In genomic region chr11:104550406-104550974, GRCm38 (mm10) we compare ENCODE assay signal across 8 mouse cellular contexts. TPM values are rescaled to one million over a fixed set of nuclear protein-coding genes. Genes with fewer than 3 reads are reported as not detected.
DNase-seq lines count a peak whose midpoint lies in the region; ATAC-seq and TF ChIP-seq lines count a peak whose summit lies in the region.

Cdc27 (minus strand) TSS chr11:104550620.
Myl4 (plus strand) TSS chr11:104550663.

- H3K27me3 ChIP-seq in embryonic facial prominence, embryonic 15.5 days, result no peaks in the 10 kb centered on the region
- no peaks in the 10 kb centered on the region for H3K27me3 ChIP-seq in limb, embryonic 14.5 days (ENCODE audit: control insufficient read depth, insufficient read depth, low read length)
- no peaks in the 10 kb centered on the region for H3K27me3 ChIP-seq in midbrain, postnatal 0 days (ENCODE audit: insufficient read depth, low read length)

- under 1% methylated on average over 35 of the region's 35 CpGs for WGBS in bone marrow, adult 2 months
- WGBS in embryonic facial prominence, embryonic 15.5 days, result under 1% methylated on average over 35 of the region's 35 CpGs
- under 1% methylated on average over 35 of the region's 35 CpGs for WGBS in limb, embryonic 14.5 days
- under 1% methylated on average over 35 of the region's 35 CpGs for WGBS in midbrain, postnatal 0 days

- peak; percentile 65; the same call in 1 of the 2 replicates for TF ChIP-seq POLR2A in bone marrow, adult 2 months (IDR thresholded peaks at IDR 0.05; ENCODE audit: borderline replicate concordance, control insufficient read depth, low read depth, low read length)
- TF ChIP-seq POLR2A in limb, embryonic 14.5 days (IDR thresholded peaks at IDR 0.05; ENCODE audit: borderline replicate concordance, extremely low read depth, insufficient read depth, insufficient read length), result peak; percentile 89; the same call in 1 of the 2 replicates

- peak within 1 kb of the TSS; percentile 87 for H3K4me3 ChIP-seq in bone marrow, adult 2 months (replicated peaks; ENCODE audit: control insufficient read depth, low read depth, low read length)
- peak within 1 kb of the TSS; percentile 80 for H3K4me3 ChIP-seq in embryonic facial prominence, embryonic 15.5 days (replicated peaks)
- H3K4me3 ChIP-seq in limb, embryonic 14.5 days (replicated peaks; ENCODE audit: low read length), result peak within 1 kb of the TSS; percentile 87
- H3K4me3 ChIP-seq in midbrain, postnatal 0 days (ENCODE audit: low read depth, low read length), result peak within 1 kb of the TSS; percentile 68

- peak within 1 kb of the TSS; percentile 66 for H3K4me2 ChIP-seq in embryonic facial prominence, embryonic 15.5 days (replicated peaks)
- peak within 1 kb of the TSS; percentile 71 for H3K4me2 ChIP-seq in limb, embryonic 14.5 days (replicated peaks; ENCODE audit: low read depth, low read length, severe bottlenecking)
- peak within 1 kb of the TSS; percentile 66 for H3K4me2 ChIP-seq in midbrain, postnatal 0 days (ENCODE audit: low read depth, low read length, poor library complexity, severe bottlenecking)

- peak within 1 kb of the TSS; percentile 89 for H3K27ac ChIP-seq in bone marrow, adult 2 months (ENCODE audit: control insufficient read depth, insufficient read depth, low read depth, low read length, poor library complexity)
- peak within 1 kb of the TSS; percentile 94 for H3K27ac ChIP-seq in embryonic facial prominence, embryonic 15.5 days (replicated peaks)
- peak within 1 kb of the TSS; percentile 92 for H3K27ac ChIP-seq in limb, embryonic 14.5 days (replicated peaks; ENCODE audit: low read depth, low read length)
- H3K27ac ChIP-seq in midbrain, postnatal 0 days (ENCODE audit: low read depth, low read length), result peak within 1 kb of the TSS; percentile 91

- no peaks in the 10 kb centered on the region for H3K9me3 ChIP-seq in embryonic facial prominence, embryonic 15.5 days (replicated peaks)
- H3K9me3 ChIP-seq in limb, embryonic 14.5 days (ENCODE audit: control insufficient read depth, low read length), result no peaks in the 10 kb centered on the region
- no peaks in the 10 kb centered on the region for H3K9me3 ChIP-seq in midbrain, postnatal 0 days (ENCODE audit: low read length)

- peak; percentile 99 for DNase-seq in 416B (ENCODE audit: low read depth)
- DNase-seq in heart, adult 8-10 months (ENCODE audit: low spot score), result peak; percentile 99
- DNase-seq in kidney, adult 9 months, result peak; percentile 100
- peak; percentile 99 for DNase-seq in limb, embryonic 14.5 days (ENCODE audit: low spot score)
- peak; percentile 99 for DNase-seq in midbrain, postnatal 0 days (ENCODE audit: low spot score)
- DNase-seq in spleen, postnatal 14 days (ENCODE audit: low spot score in 2 of 2), result peak; percentile 99

- no peak for TF ChIP-seq CTCF in bone marrow, adult 2 months (IDR thresholded peaks at IDR 0.05; ENCODE audit: control insufficient read depth, insufficient read depth, low read length)
- TF ChIP-seq CTCF in midbrain, postnatal 0 days (IDR thresholded peaks at IDR 0.05), result peak; percentile 21; the same call in 1 of the 2 replicates

- ATAC-seq in embryonic facial prominence, embryonic 15.5 days (ENCODE audit: insufficient number of reproducible peaks, low FRiP score, low TSS enrichment, low read depth), result peak; percentile 95
- ATAC-seq in limb, embryonic 14.5 days (ENCODE audit: low FRiP score, low read depth), result peak; percentile 96
- ATAC-seq in midbrain, postnatal 0 days (ENCODE audit: low FRiP score), result peak; percentile 95

- peaks cover 2% of the 10 kb centered on the region for H3K4me1 ChIP-seq in bone marrow, adult 2 months (ENCODE audit: control insufficient read depth, insufficient read depth, low read length)
- H3K4me1 ChIP-seq in embryonic facial prominence, embryonic 15.5 days, result peaks cover 8% of the 10 kb centered on the region; the same call in 1 of the 2 replicates
- H3K4me1 ChIP-seq in limb, embryonic 14.5 days (ENCODE audit: control insufficient read depth, insufficient read depth, low read length), result peaks cover 8% of the 10 kb centered on the region
- peaks cover 2% of the 10 kb centered on the region; the same call in 1 of the 2 replicates for H3K4me1 ChIP-seq in midbrain, postnatal 0 days (ENCODE audit: insufficient read depth, low read length)

- peak within 1 kb of the TSS; percentile 98 for H3K9ac ChIP-seq in embryonic facial prominence, embryonic 15.5 days
- peak within 1 kb of the TSS; percentile 100 for H3K9ac ChIP-seq in limb, embryonic 14.5 days (ENCODE audit: low read depth, low read length, severe bottlenecking)
- peak within 1 kb of the TSS; percentile 99 for H3K9ac ChIP-seq in midbrain, postnatal 0 days (replicated peaks; ENCODE audit: low read length, poor library complexity, severe bottlenecking)

- H3K36me3 ChIP-seq in embryonic facial prominence, embryonic 15.5 days, result no peaks in the 10 kb centered on the region
- peaks cover 3% of the 10 kb centered on the region; the same call in 1 of the 2 replicates for H3K36me3 ChIP-seq in limb, embryonic 14.5 days (ENCODE audit: control insufficient read depth, insufficient read depth, low read length)
- H3K36me3 ChIP-seq in midbrain, postnatal 0 days (ENCODE audit: insufficient read depth, low read length), result no peaks in the 10 kb centered on the region

RNA-seq across cellular contexts. Expression of gene Cdc27, which starts in this region (rescaled TPM):
- polyA plus RNA-seq in bone marrow, adult 2 months (2011; ENCODE audit: insufficient read depth, insufficient read length, low replicate concordance, missing spikeins), result 16.2 and 23.1 TPM in 2 replicates
- 37.4 and 39.6 TPM in 2 replicates for polyA plus RNA-seq in embryonic facial prominence, embryonic 15.5 days (2015; fragmentation: Nextera tagmentation; extraction: Ambion mirVana)
- 10 to 100 TPM; 24.6 to 33.6 (median 30.5) TPM for total RNA-seq in heart, adult 8-10 months (2022)
- polyA plus RNA-seq in limb, embryonic 14.5 days (2012; rRNA removed), result 27.1 and 30.5 TPM in 2 replicates
- polyA plus RNA-seq in limb, embryonic 14.5 days (2014; fragmentation: Nextera tagmentation; extraction: Ambion mirVana), result 43.0 and 43.4 TPM in 2 replicates
- total RNA-seq in midbrain, postnatal 0 days (2014; rRNA removed), result 33.5 and 42.4 TPM in 2 replicates
- 34.1 and 34.9 TPM in 2 replicates for polyA plus RNA-seq in midbrain, postnatal 0 days (2015; fragmentation: Nextera tagmentation; extraction: Ambion mirVana)

RNA-seq across cellular contexts. Expression of gene Myl4, which starts in this region (rescaled TPM):
- polyA plus RNA-seq in bone marrow, adult 2 months (2011; ENCODE audit: insufficient read depth, insufficient read length, low replicate concordance, missing spikeins), result 22.3 and 31.8 TPM in 2 replicates
- 261 and 347 TPM in 2 replicates for polyA plus RNA-seq in embryonic facial prominence, embryonic 15.5 days (2015; fragmentation: Nextera tagmentation; extraction: Ambion mirVana)
- 100 to 1,000 TPM; 630 to 827 (median 696) TPM for total RNA-seq in heart, adult 8-10 months (2022)
- 221 and 305 TPM in 2 replicates for polyA plus RNA-seq in limb, embryonic 14.5 days (2012; rRNA removed)
- 151 and 218 TPM in 2 replicates for polyA plus RNA-seq in limb, embryonic 14.5 days (2014; fragmentation: Nextera tagmentation; extraction: Ambion mirVana)
- 2.5 and 4.0 TPM in 2 replicates for total RNA-seq in midbrain, postnatal 0 days (2014; rRNA removed)
- 4.6 and 5.4 TPM in 2 replicates for polyA plus RNA-seq in midbrain, postnatal 0 days (2015; fragmentation: Nextera tagmentation; extraction: Ambion mirVana)

Comparison
In these comparisons a context has a peak if more than half of its experiments do, and no peak if none do; other contexts are left out.
1. Peak in every context shown above with its lines: DNase-seq, ATAC-seq, H3K4me3 ChIP-seq and H3K27ac ChIP-seq.
2. RNA of gene Myl4 (total RNA-seq): 630 to 827 TPM in heart, adult 8-10 months; 2.5 to 4.0 TPM in midbrain, postnatal 0 days; every median in the first group is over 100 times any median in the second.